Mouse (Mus musculus): Measurements from ENCODE around the gene Slc28a3. TPM values are rescaled to one million over a fixed set of nuclear protein-coding genes. Genes with fewer than 3 reads are reported as not detected.

Gene Slc28a3
- polyA plus RNA-seq, 1 experiment from 2014 or later = 0.01 TPM

GRCm38 (mm10) chr13:58521331-58522030 is 89.2 kb downstream of the Slc28a3 start:
- no peaks in the 10 kb centered on the region; the same call in 1 of the 2 replicates for H3K27me3 ChIP-seq (ENCODE audit: control insufficient read depth, insufficient read depth, low read depth, low read length)
- H3K4me3 ChIP-seq (ENCODE audit: low read depth, low read length) = no peak overlapping the region
- ATAC-seq (ENCODE audit: low read depth) = 0 out of 2 replicates have a peak, but pooled peaks have one; percentile 22
- no peaks in the 10 kb centered on the region for H3K9me3 ChIP-seq (replicated peaks; ENCODE audit: control insufficient read depth, low read length)
- H3K27ac ChIP-seq (ENCODE audit: low read length) = peak overlapping the region; percentile 56
- 49% methylated on average over 9 of the region's 9 CpGs for WGBS (ENCODE audit: insufficient replicate concordance)
- H3K4me2 ChIP-seq (ENCODE audit: low read depth, low read length) = peak overlapping the region; percentile 11; the same call in 1 of the 2 replicates
- no peak overlapping the region for H3K9ac ChIP-seq (ENCODE audit: low read depth, low read length)
- H3K4me1 ChIP-seq (ENCODE audit: control insufficient read depth, low read depth, low read length) = peaks cover 51% of the 10 kb centered on the region
- H3K36me3 ChIP-seq (ENCODE audit: control insufficient read depth, insufficient read depth) = no peaks in the 10 kb centered on the region

GRCm38 (mm10) chr13:58520580-58521330 is 89.9 kb downstream of the Slc28a3 start:
- H3K27ac ChIP-seq (ENCODE audit: low read length) = peak overlapping the region; percentile 56
- no peak overlapping the region for H3K9ac ChIP-seq (ENCODE audit: low read depth, low read length)
- ATAC-seq (ENCODE audit: low read depth) = no peak
- peaks cover 52% of the 10 kb centered on the region for H3K4me1 ChIP-seq (ENCODE audit: control insufficient read depth, low read depth, low read length)
- H3K9me3 ChIP-seq (replicated peaks; ENCODE audit: control insufficient read depth, low read length) = no peaks in the 10 kb centered on the region
- WGBS (ENCODE audit: insufficient replicate concordance) = 36% methylated on average over 7 of the region's 7 CpGs
- 0 out of 2 replicates have a peak overlapping the region, but pooled peaks have one; percentile 11 for H3K4me2 ChIP-seq (ENCODE audit: low read depth, low read length)
- no peaks in the 10 kb centered on the region for H3K36me3 ChIP-seq (ENCODE audit: control insufficient read depth, insufficient read depth)
- H3K4me3 ChIP-seq (ENCODE audit: low read depth, low read length) = no peak overlapping the region
- no peaks in the 10 kb centered on the region; the same call in 1 of the 2 replicates for H3K27me3 ChIP-seq (ENCODE audit: control insufficient read depth, insufficient read depth, low read depth, low read length)

GRCm38 (mm10) chr13:58520028-58520427 is 90.6 kb downstream of the Slc28a3 start:
- Histone ChIP-seq H3K9ac (ENCODE audit: low read depth, low read length) (no peak overlapping the region), H3K27ac (ENCODE audit: low read length) (peak overlapping the region; percentile 46; the same call in 1 of the 2 replicates), H3K4me1 (ENCODE audit: control insufficient read depth, low read depth, low read length) (peaks cover 52% of the 10 kb centered on the region), H3K36me3 (ENCODE audit: control insufficient read depth, insufficient read depth) (no peaks in the 10 kb centered on the region), H3K4me2 (ENCODE audit: low read depth, low read length) (peak overlapping the region; percentile 38; the same call in 1 of the 2 replicates), H3K27me3 (ENCODE audit: control insufficient read depth, insufficient read depth, low read depth, low read length) (no peaks in the 10 kb centered on the region; the same call in 1 of the 2 replicates), H3K4me3 (ENCODE audit: low read depth, low read length) (no peak overlapping the region), H3K9me3 (replicated peaks; ENCODE audit: control insufficient read depth, low read length) (no peaks in the 10 kb centered on the region)
- peak; percentile 79 for ATAC-seq (ENCODE audit: low read depth)
- WGBS (ENCODE audit: insufficient replicate concordance) = 45% methylated on average over 9 of the region's 9 CpGs

- peaks cover 20% of the 10 kb centered on the region for H3K4me1 ChIP-seq (ENCODE audit: control insufficient read depth, low read depth, low read length)
- H3K4me3 ChIP-seq (ENCODE audit: low read depth, low read length) = no peak overlapping the region
- 87% methylated on average over 4 of the region's 4 CpGs for WGBS (ENCODE audit: insufficient replicate concordance)
- peak; percentile 27; the same call in 1 of the 2 replicates for ATAC-seq (ENCODE audit: low read depth)
- H3K4me2 ChIP-seq (ENCODE audit: low read depth, low read length) = no peak overlapping the region
- H3K9ac ChIP-seq (ENCODE audit: low read depth, low read length) = no peak overlapping the region
- H3K36me3 ChIP-seq (ENCODE audit: control insufficient read depth, insufficient read depth) = no peaks in the 10 kb centered on the region
- H3K9me3 ChIP-seq (replicated peaks; ENCODE audit: control insufficient read depth, low read length) = no peaks in the 10 kb centered on the region
- 0 out of 2 replicates have a peak overlapping the region, but pooled peaks have one; percentile 7 for H3K27ac ChIP-seq (ENCODE audit: low read length)
- no peaks in the 10 kb centered on the region for H3K27me3 ChIP-seq (ENCODE audit: control insufficient read depth, insufficient read depth, low read depth, low read length)
Measured at GRCm38 (mm10) chr13:58516277-58516676, 94.4 kb downstream of the Slc28a3 start.

GRCm38 (mm10) chr13:58515635-58516034 is 95.0 kb downstream of the Slc28a3 start:
- Histone ChIP-seq H3K9me3 (replicated peaks; ENCODE audit: control insufficient read depth, low read length) (no peaks in the 10 kb centered on the region), H3K4me3 (ENCODE audit: low read depth, low read length) (no peak overlapping the region), H3K27me3 (ENCODE audit: control insufficient read depth, insufficient read depth, low read depth, low read length) (no peaks in the 10 kb centered on the region), H3K9ac (ENCODE audit: low read depth, low read length) (no peak overlapping the region), H3K36me3 (ENCODE audit: control insufficient read depth, insufficient read depth) (no peaks in the 10 kb centered on the region), H3K27ac (ENCODE audit: low read length) (no peak overlapping the region), H3K4me2 (ENCODE audit: low read depth, low read length) (no peak overlapping the region), H3K4me1 (ENCODE audit: control insufficient read depth, low read depth, low read length) (peaks cover 15% of the 10 kb centered on the region)
- 65% methylated on average over 5 of the region's 5 CpGs for WGBS (ENCODE audit: insufficient replicate concordance)
- no peak for ATAC-seq (ENCODE audit: low read depth)

GRCm38 (mm10) chr13:58514147-58514727 is 96.4 kb downstream of the Slc28a3 start:
- H3K4me3 ChIP-seq (ENCODE audit: low read depth, low read length) = no peak overlapping the region
- no peak for ATAC-seq (ENCODE audit: low read depth)
- H3K27ac ChIP-seq (ENCODE audit: low read length) = no peak overlapping the region
- H3K4me1 ChIP-seq (ENCODE audit: control insufficient read depth, low read depth, low read length) = peaks cover 5% of the 10 kb centered on the region
- no peak overlapping the region for H3K9ac ChIP-seq (ENCODE audit: low read depth, low read length)
- H3K36me3 ChIP-seq (ENCODE audit: control insufficient read depth, insufficient read depth) = no peaks in the 10 kb centered on the region
- WGBS (ENCODE audit: insufficient replicate concordance) = 69% methylated on average over 8 of the region's 8 CpGs
- no peak overlapping the region for H3K4me2 ChIP-seq (ENCODE audit: low read depth, low read length)
- H3K9me3 ChIP-seq (replicated peaks; ENCODE audit: control insufficient read depth, low read length) = no peaks in the 10 kb centered on the region
- no peaks in the 10 kb centered on the region for H3K27me3 ChIP-seq (ENCODE audit: control insufficient read depth, insufficient read depth, low read depth, low read length)

- Histone ChIP-seq H3K4me3 (ENCODE audit: low read depth, low read length) (no peak overlapping the region), H3K27me3 (ENCODE audit: control insufficient read depth, insufficient read depth, low read depth, low read length) (no peaks in the 10 kb centered on the region), H3K9ac (ENCODE audit: low read depth, low read length) (no peak overlapping the region), H3K27ac (ENCODE audit: low read length) (no peak overlapping the region), H3K4me2 (ENCODE audit: low read depth, low read length) (no peak overlapping the region), H3K4me1 (ENCODE audit: control insufficient read depth, low read depth, low read length) (peaks cover 5% of the 10 kb centered on the region), H3K36me3 (ENCODE audit: control insufficient read depth, insufficient read depth) (no peaks in the 10 kb centered on the region), H3K9me3 (replicated peaks; ENCODE audit: control insufficient read depth, low read length) (no peaks in the 10 kb centered on the region)
- 24% methylated on average over 2 of the region's 2 CpGs for WGBS (ENCODE audit: insufficient replicate concordance)
- ATAC-seq (ENCODE audit: low read depth) = no peak
Measured at GRCm38 (mm10) chr13:58511926-58512325, 98.8 kb downstream of the Slc28a3 start.

GRCm38 (mm10) chr13:58511248-58511647 is 99.4 kb downstream of the Slc28a3 start:
- 74% methylated on average over 9 of the region's 9 CpGs for WGBS (ENCODE audit: insufficient replicate concordance)
- Histone ChIP-seq H3K4me3 (ENCODE audit: low read depth, low read length) (no peak overlapping the region), H3K27ac (ENCODE audit: low read length) (no peak overlapping the region), H3K4me1 (ENCODE audit: control insufficient read depth, low read depth, low read length) (no peaks in the 10 kb centered on the region; the same call in 1 of the 2 replicates), H3K9me3 (replicated peaks; ENCODE audit: control insufficient read depth, low read length) (no peaks in the 10 kb centered on the region), H3K9ac (ENCODE audit: low read depth, low read length) (no peak overlapping the region), H3K4me2 (ENCODE audit: low read depth, low read length) (no peak overlapping the region), H3K36me3 (ENCODE audit: control insufficient read depth, insufficient read depth) (no peaks in the 10 kb centered on the region), H3K27me3 (ENCODE audit: control insufficient read depth, insufficient read depth, low read depth, low read length) (no peaks in the 10 kb centered on the region)
- no peak for ATAC-seq (ENCODE audit: low read depth)
